Mouse (Mus musculus) midbrain, embryonic 13.5 days (tissue): ENCODE measurements around the gene Astn2. TPM values are rescaled to one million over a fixed set of nuclear protein-coding genes. Genes with fewer than 3 reads are reported as not detected.

Experiments
- ATAC-seq: fragments of 200-750 bp; cut with Nextera tagmentation; 2 replicates; pipeline ENCODE4 v1.8.0; 2017; ENCODE audit warnings: mild to moderate bottlenecking, moderate TSS enrichment, moderate library complexity
- H3K27ac ChIP-seq: fragments of 300-500 bp; sonication (generic); 2 replicates; pipeline ENCODE4 v1.5.1; 2015; ENCODE audit warnings: inconsistent platforms, mild to moderate bottlenecking, moderate library complexity
- H3K27me3 ChIP-seq: fragments of 300-500 bp; sonication (generic); 2 replicates; pipeline ENCODE4 v1.6.1; 2015; ENCODE audit warnings: mild to moderate bottlenecking, inconsistent platforms
- H3K36me3 ChIP-seq: fragments of 300-500 bp; sonication (generic); 2 replicates; pipeline ENCODE4 v1.6.1; 2015; ENCODE audit warnings: mild to moderate bottlenecking, inconsistent platforms
- H3K4me1 ChIP-seq: fragments of 300-500 bp; sonication (generic); replicated peaks from 2 replicates; pipeline ENCODE4 v1.6.1; 2015; ENCODE audit warnings: inconsistent platforms
- H3K4me2 ChIP-seq: fragments of 300-500 bp; sonication (generic); replicated peaks from 2 replicates; pipeline ENCODE4 v1.6.1; 2015; ENCODE audit warnings: moderate library complexity, mild to moderate bottlenecking, inconsistent platforms
- H3K4me3 ChIP-seq: fragments of 300-500 bp; sonication (generic); replicated peaks from 2 replicates; pipeline ENCODE4 v1.5.1; 2015; ENCODE audit warnings: mild to moderate bottlenecking, inconsistent platforms
- H3K9ac ChIP-seq: fragments of 300-500 bp; sonication (generic); replicated peaks from 2 replicates; pipeline ENCODE4 v1.6.1; 2015; ENCODE audit warnings: mild to moderate bottlenecking, inconsistent platforms
- H3K9me3 ChIP-seq: fragments of 300-500 bp; sonication (generic); 2 replicates; pipeline ENCODE4 v1.6.1; 2016; ENCODE audit warnings: mild to moderate bottlenecking, inconsistent platforms
- WGBS: fragments of 180-500 bp; shearing (Covaris S2); methylation state at CpG from one replicate; pipeline ENCODE4 v1.1.7; 2015; 5-methylcytosine and 5-hydroxymethylcytosine counted together
- polyA plus RNA-seq: library from polyadenylated mRNA; unstranded; fragments of >200 nt; fragmentation: Nextera tagmentation; extraction: Ambion mirVana; gene quantifications from 2 replicates; pipeline ENCODE4 v1.2.1, GENCODE M21; 2015

Gene Astn2
- polyA plus RNA-seq, 1 experiment from 2014 or later, result 3.0 TPM

DNA sequence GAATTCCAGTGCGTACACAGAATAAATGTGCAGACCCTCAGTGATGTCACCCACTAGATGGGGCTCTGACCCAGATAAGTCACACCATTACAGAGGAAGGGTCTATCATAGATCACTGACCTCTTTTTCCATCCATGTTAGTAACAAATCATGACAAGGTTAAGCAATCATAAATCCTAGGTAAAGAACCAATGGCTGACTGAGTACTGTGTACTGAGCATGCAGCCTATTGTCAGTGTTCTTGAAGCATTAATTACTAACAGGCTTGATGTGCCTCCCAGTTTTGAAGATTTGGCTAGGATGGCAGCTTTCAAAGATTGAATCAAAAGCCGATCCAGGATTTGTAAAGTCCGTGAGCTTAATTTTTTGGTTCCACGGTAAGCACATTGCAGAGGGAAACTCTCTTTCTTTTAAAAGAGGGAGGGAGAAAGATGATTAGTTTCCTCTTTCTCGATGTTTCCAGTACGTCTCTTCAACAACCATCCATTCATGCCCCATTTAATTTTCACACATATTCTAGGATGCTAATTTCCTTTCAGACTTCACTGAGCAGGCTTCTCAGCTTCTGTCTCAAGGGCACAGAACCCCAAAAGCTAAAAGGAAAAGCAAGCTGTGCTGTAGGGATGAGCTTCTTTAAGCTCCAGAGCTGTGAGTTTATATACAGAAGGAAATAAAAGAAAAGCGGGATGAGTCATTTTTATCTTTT lies 93.9 kb downstream of the Astn2 start:
- Histone ChIP-seq H3K27me3 (peaks cover 5% of the 10 kb centered on the region; the same call in 1 of the 2 replicates), H3K4me2 (no peak overlapping the region), H3K9me3 (no peaks in the 10 kb centered on the region), H3K4me1 (peaks cover 7% of the 10 kb centered on the region), H3K36me3 (no peaks in the 10 kb centered on the region), H3K27ac (no peak overlapping the region), H3K9ac (no peak overlapping the region), H3K4me3 (no peak overlapping the region)
- no peak for ATAC-seq
- WGBS, result 77% methylated on average over 7 of the region's 7 CpGs

DNA sequence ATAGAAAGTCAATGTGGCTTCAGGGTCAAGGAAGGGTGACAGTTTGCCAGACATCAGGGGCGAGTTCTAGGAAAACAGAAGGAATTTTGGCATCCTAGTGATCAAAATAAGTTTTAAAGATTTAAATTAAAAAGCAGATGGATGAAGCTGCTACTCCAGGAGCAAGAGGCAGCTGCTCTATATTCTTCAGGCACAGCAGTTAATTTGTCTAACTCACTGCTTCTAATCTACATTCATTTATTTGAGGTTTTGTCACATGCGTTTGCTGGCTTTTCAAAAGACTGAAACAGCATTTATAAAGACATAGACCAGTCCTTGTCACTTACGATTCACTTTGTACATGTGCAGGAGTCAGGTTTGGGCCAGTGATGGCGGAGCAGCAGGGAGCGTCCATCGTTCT lies 98.0 kb downstream of the Astn2 start:
- Histone ChIP-seq H3K27me3 (no peaks in the 10 kb centered on the region), H3K9ac (no peak overlapping the region), H3K36me3 (no peaks in the 10 kb centered on the region), H3K4me3 (no peak overlapping the region), H3K27ac (no peak overlapping the region), H3K9me3 (no peaks in the 10 kb centered on the region), H3K4me2 (no peak overlapping the region), H3K4me1 (peaks cover 11% of the 10 kb centered on the region)
- ATAC-seq, result no peak
- 63% methylated on average over 6 of the region's 6 CpGs for WGBS

DNA sequence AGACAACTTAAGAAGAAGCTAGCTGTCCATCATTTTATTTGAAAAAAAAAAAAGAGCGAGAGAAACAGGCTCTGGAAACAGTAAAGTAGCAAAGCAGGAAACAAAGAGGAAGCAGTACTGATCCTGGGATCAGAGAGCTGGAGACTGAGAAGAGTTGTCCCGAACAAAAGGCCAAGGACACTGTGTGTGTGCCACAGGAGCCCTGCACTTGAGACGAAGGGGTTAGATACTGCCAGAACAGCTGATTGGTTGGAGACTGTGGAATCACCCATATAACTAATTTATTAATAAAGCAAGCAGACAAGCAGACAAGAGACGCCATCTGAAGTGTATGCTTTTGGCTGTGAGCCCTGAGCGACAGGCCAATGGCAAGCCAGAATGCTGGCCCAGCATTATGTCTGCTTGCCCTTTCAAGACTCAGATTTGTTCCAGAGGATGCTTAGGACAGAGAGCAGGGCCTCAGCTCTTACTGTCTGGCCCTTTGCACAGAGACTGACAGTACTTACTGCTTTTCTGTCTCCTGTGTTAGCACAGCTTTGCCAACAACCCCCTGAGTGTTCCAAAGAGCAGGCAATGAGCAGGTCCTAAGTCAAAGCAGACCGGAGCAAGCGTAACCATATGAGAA lies 101.6 kb downstream of the Astn2 start:
- peaks cover 11% of the 10 kb centered on the region for H3K4me1 ChIP-seq
- H3K4me2 ChIP-seq, result no peak overlapping the region
- no peaks in the 10 kb centered on the region for H3K9me3 ChIP-seq
- WGBS, result 56% methylated on average over 7 of the region's 7 CpGs
- 0 out of 2 replicates have a peak overlapping the region, but pooled peaks have one; percentile 5 for H3K27ac ChIP-seq
- ATAC-seq, result peak; percentile 50
- no peaks in the 10 kb centered on the region for H3K27me3 ChIP-seq
- no peak overlapping the region for H3K4me3 ChIP-seq
- no peaks in the 10 kb centered on the region for H3K36me3 ChIP-seq
- no peak overlapping the region for H3K9ac ChIP-seq

DNA sequence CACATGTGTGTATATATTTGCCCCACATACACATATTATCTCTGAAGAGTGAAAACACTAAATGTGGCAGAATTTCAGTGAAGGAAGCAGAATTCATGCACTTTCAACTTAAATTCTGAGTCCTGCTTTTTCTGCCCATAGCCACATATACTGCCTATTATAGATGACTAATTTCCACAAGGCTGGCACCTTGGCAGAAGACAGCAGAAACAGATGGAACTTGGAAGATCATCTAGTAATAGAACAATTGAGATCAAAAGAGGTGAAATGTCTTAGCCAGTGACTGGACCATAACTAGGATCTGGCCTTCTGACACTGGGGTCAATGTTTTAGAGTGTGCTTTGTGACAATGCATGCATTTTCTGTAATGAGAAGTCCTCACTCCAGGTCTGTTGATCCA lies 119.4 kb downstream of the Astn2 start:
- Histone ChIP-seq H3K36me3 (no peaks in the 10 kb centered on the region), H3K27me3 (no peaks in the 10 kb centered on the region), H3K4me1 (peaks cover 17% of the 10 kb centered on the region), H3K4me2 (no peak overlapping the region), H3K9ac (no peak overlapping the region), H3K9me3 (no peaks in the 10 kb centered on the region), H3K27ac (no peak overlapping the region), H3K4me3 (no peak overlapping the region)
- ATAC-seq, result no peak

DNA sequence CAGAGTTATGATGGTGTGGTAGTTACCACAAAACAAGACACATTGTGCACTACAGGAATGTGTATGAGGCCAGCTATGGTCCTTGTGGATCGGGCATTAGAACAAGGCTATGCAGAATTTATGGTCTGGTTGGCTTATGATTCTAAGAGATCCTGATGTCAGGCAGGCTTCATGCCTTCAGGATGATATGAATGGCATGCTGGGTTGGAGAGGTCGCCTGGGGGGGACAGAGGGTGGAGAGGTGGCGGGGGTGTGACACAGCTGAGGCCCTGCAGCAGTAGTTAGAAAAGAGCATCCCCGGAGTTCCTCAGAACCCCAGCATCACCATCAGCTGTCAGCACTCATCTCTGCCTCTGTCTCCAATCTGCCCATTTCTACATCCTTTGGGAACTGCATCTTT lies 128.3 kb downstream of the Astn2 start:
- H3K4me2 ChIP-seq, result no peak overlapping the region
- H3K9me3 ChIP-seq, result no peaks in the 10 kb centered on the region
- H3K4me1 ChIP-seq, result peaks cover 17% of the 10 kb centered on the region
- no peak overlapping the region for H3K9ac ChIP-seq
- WGBS, result 72% methylated on average over 4 of the region's 4 CpGs
- ATAC-seq, result no peak
- H3K27ac ChIP-seq, result no peak overlapping the region
- H3K36me3 ChIP-seq, result no peaks in the 10 kb centered on the region
- no peak overlapping the region for H3K4me3 ChIP-seq
- H3K27me3 ChIP-seq, result no peaks in the 10 kb centered on the region

DNA sequence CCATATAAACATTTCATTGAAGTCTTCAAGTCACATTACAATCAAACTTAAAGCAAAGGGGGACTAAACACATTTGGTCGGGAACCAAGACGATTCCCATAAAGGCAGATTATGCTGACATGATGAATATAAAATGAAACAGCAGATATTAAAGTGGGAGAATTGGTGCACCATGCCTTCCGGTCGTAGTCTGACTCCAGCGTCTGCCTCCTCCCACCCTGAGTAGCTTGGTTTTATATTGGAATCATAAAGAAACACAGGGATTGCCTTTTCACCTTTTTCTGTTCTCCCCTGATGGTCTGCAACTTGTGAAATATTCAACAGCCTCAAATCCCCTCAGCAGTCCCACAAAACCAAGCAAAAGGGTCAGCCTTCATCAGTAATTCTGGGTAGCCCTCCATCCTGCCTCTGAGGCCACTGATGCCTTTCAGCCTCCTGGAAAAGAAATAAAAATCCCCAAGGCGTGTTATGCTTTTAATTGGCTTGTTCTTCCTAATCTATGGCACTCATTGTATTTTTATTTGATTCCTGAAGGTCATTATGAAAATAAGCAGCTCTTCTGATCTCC lies 132.8 kb downstream of the Astn2 start:
- peak; percentile 53 for ATAC-seq
- no peak overlapping the region for H3K4me2 ChIP-seq
- no peaks in the 10 kb centered on the region for H3K9me3 ChIP-seq
- 61% methylated on average over 6 of the region's 6 CpGs for WGBS
- H3K36me3 ChIP-seq, result no peaks in the 10 kb centered on the region
- peaks cover 15% of the 10 kb centered on the region for H3K4me1 ChIP-seq
- no peaks in the 10 kb centered on the region for H3K27me3 ChIP-seq
- H3K9ac ChIP-seq, result no peak overlapping the region
- H3K4me3 ChIP-seq, result no peak overlapping the region
- peak overlapping the region; percentile 52 for H3K27ac ChIP-seq

DNA sequence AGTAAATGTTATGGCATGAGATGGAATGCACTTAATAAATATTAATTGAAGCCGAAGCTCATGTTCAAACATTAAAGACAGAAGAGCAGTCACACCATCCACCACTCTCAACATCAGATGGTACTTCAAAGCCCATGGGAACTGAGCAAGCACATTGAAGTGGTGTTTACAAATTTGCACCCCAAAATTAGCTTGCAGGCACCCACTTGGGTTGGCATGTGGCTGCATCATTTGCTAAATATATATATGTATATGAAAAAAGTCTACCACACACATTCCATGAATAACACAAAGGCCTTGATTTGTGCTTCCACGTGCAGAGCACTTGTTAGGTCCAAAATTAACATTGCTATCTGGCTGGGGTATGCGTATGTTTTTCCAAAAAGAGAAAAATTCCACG lies 140.4 kb downstream of the Astn2 start:
- Histone ChIP-seq H3K9ac (no peak overlapping the region), H3K27me3 (no peaks in the 10 kb centered on the region), H3K4me2 (no peak overlapping the region), H3K9me3 (no peaks in the 10 kb centered on the region), H3K36me3 (no peaks in the 10 kb centered on the region), H3K27ac (no peak overlapping the region), H3K4me3 (no peak overlapping the region), H3K4me1 (no peaks in the 10 kb centered on the region)
- ATAC-seq, result no peak
- WGBS, result 92% methylated on average over 4 of the region's 4 CpGs

DNA sequence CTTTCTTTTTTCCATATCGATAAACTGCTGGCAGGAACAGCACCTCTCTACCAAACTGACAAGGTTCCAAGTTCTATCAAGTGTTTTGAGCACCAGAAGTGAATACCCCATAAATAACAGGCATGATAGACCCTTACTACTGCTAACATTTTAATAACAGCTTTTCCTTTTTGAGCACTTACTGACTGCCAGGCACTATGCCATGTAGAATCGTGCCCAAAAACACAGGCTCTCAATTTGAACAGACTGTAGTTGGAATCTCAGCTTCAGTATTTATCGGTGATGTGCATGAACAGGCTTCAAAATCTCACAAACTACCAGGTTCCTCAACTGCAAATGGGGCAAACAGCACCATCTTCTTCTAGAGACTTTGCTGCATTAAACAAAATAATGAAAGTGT lies 143.1 kb downstream of the Astn2 start:
- H3K27ac ChIP-seq, result no peak overlapping the region
- H3K9ac ChIP-seq, result no peak overlapping the region
- no peaks in the 10 kb centered on the region for H3K4me1 ChIP-seq
- ATAC-seq, result no peak
- WGBS, result 96% methylated on average over 3 of the region's 3 CpGs
- no peak overlapping the region for H3K4me3 ChIP-seq
- H3K9me3 ChIP-seq, result no peaks in the 10 kb centered on the region
- no peak overlapping the region for H3K4me2 ChIP-seq
- no peaks in the 10 kb centered on the region for H3K27me3 ChIP-seq
- no peaks in the 10 kb centered on the region for H3K36me3 ChIP-seq

DNA sequence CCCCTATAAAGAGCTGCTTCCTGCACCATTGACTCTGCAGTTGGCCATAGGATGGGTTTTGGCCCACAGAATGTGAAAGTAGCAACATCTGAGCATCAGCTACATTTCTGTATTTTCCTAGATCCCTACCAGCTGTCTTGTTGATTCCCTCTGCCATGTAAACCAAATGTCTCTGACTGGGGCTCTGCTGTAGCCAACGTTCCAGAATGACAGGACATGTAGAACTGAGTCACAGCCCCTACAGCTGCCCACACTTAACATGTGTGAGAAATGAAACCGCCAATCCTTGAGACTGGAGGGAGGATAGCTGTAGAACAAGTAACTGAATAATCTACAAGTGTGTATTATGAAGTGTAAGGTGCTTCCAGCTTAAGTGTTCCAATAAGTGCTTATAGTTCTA lies 145.5 kb downstream of the Astn2 start:
- H3K9me3 ChIP-seq, result no peaks in the 10 kb centered on the region
- no peaks in the 10 kb centered on the region for H3K36me3 ChIP-seq
- WGBS, result 98% methylated on average over 2 of the region's 2 CpGs
- H3K27me3 ChIP-seq, result no peaks in the 10 kb centered on the region
- H3K4me3 ChIP-seq, result no peak overlapping the region
- no peak overlapping the region for H3K9ac ChIP-seq
- no peaks in the 10 kb centered on the region for H3K4me1 ChIP-seq
- no peak overlapping the region for H3K4me2 ChIP-seq
- H3K27ac ChIP-seq, result no peak overlapping the region
- ATAC-seq, result no peak

DNA sequence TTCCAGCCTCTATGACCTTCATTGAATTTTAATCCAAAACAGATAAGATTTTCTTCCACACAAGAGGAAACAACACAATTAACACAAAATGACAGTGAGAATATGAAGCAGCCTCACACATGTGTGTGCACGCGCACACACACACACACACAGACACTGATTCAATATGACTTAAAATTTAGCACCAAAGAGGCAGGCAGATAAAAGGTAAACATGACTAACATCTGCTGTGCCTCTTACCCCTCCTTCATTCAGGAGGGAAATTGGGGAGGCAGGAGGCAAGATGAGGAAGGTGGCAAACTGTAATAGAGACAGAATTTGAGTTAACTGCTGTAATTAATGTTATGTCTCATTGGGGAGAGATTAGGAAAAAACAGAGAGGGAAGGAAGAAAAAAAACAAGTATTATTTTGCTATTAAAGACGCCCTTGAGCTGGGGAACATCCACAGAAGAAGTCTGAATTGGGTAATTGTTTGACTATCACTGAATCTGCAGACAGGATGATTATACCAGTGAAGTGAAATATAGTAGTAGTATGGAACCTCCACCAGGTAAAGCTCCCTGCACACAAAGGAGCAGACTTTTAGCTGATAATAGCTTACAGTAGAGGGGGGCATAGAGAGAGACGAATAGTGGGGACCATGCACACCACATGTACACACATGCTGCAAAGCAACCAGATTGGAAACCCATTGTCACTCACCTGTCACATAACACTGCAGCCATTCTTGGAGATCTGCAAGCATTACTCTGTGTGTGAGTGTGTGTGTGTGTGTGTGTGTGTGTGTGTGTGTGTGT lies 149.5 kb downstream of the Astn2 start:
- Histone ChIP-seq H3K4me1 (0 out of 2 replicates have a peak, but pooled peaks cover 3% of the 10 kb centered on the region), H3K9me3 (no peaks in the 10 kb centered on the region), H3K4me2 (no peak overlapping the region), H3K9ac (no peak overlapping the region), H3K4me3 (no peak overlapping the region), H3K27ac (no peak overlapping the region), H3K36me3 (no peaks in the 10 kb centered on the region), H3K27me3 (no peaks in the 10 kb centered on the region)
- ATAC-seq, result no peak
- 88% methylated on average over 4 of the region's 4 CpGs for WGBS

DNA sequence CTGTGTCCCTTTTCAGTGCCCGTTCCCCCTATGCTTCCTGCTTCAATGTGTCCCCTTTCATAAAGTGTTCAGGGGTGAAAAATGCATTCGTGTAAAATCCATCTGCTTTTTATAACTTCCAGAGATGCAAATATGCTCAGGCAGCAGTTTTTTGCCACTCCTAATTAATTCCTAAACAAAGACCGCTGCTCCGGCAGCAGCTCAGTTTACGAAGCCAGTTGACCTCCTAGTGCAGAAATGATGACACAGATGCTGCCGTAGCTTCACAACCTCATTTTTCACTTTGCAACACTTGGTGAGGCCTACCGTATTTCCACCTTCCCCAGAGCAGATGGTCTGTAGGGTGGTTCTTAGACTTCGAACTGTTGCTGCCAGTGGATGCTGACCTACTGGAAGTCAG lies 155.9 kb downstream of the Astn2 start:
- Histone ChIP-seq H3K9me3 (no peaks in the 10 kb centered on the region), H3K36me3 (no peaks in the 10 kb centered on the region), H3K4me3 (no peak overlapping the region), H3K9ac (no peak overlapping the region), H3K27me3 (no peaks in the 10 kb centered on the region), H3K4me2 (no peak overlapping the region), H3K27ac (no peak overlapping the region), H3K4me1 (peaks cover 3% of the 10 kb centered on the region; the same call in 1 of the 2 replicates)
- 69% methylated on average over 8 of the region's 8 CpGs for WGBS
- ATAC-seq, result no peak

DNA sequence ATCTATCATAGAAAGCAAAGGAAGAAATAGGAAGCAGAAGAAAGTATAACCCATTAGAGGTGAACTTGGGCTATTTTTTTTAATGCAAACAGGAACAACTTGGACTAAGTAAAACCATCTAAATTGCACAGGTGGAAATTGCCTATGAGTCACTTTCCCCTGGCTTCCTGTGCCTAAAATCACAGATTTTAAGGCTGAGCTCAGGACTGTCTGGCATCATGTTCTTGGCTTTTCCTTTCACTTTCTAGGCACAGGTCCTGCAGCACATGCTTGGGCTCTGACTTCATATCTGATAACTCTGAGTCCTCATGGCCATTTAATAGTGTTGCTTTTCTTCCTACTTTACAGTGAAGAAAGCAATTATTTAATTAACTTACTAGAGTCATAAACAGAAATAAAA lies 161.7 kb downstream of the Astn2 start:
- no peaks in the 10 kb centered on the region for H3K9me3 ChIP-seq
- no peak overlapping the region for H3K27ac ChIP-seq
- no peak for ATAC-seq
- H3K9ac ChIP-seq, result no peak overlapping the region
- no peaks in the 10 kb centered on the region for H3K27me3 ChIP-seq
- H3K4me2 ChIP-seq, result no peak overlapping the region
- H3K4me3 ChIP-seq, result no peak overlapping the region
- no peaks in the 10 kb centered on the region for H3K36me3 ChIP-seq
- H3K4me1 ChIP-seq, result 0 out of 2 replicates have a peak, but pooled peaks cover 10% of the 10 kb centered on the region
